Mouse (Mus musculus) C2C12 (cell line): ENCODE measurements at regions not wholly inside any gene's neighbourhood (a gene's known extent, or its start where the extent isn't known, plus 50 kb on each side); places are given as distances from the start of the nearest gene placed in this dataset.

Source experiments
- CTCF ChIP-seq: IDR thresholded peaks from one replicate; pipeline ENCODE4 v1.5.1; 2011; ENCODE audit not compliant: control insufficient read depth, insufficient read depth, insufficient read length
- MAX ChIP-seq: IDR thresholded peaks from one replicate; pipeline ENCODE4 v1.6.1; 2011; ENCODE audit warnings: mild to moderate bottlenecking, control low read depth
- MYOD1 ChIP-seq: IDR thresholded peaks from one replicate; pipeline ENCODE4 v1.6.1; 2011; ENCODE audit warnings: low read depth; ENCODE audit not compliant: control insufficient read depth, insufficient read length
- USF1 ChIP-seq: IDR thresholded peaks from one replicate; pipeline ENCODE4 v1.6.1; 2011; ENCODE audit warnings: low read depth, mild to moderate bottlenecking, control low read depth, moderate library complexity

DNA sequence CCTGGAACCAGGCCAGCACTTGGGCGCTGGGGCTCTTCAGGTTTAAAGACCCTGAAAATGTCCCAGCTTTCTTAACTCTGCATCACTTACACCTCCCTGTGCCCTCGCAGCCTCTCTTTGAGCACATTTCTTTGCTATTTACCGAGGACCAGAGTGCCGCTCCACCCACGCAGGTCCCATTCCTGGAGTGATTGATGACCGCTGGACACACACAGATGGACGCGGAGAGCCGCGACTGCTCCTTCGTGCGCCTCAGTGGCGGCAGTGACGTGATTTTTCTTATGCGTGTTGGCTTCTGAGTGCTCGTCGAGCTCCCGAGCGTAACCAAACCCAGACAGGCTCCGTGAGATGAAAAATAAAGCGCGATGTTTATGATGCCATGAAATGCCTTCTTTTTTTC lies 199.2 kb upstream of the Nlrp1b start:
- no peak for TF ChIP-seq MYOD1
- TF ChIP-seq USF1, result no peak
- TF ChIP-seq CTCF, result no peak
- TF ChIP-seq MAX, result no peak
